Mouse (Mus musculus) lung, adult 2 months (tissue): ENCODE data around the gene Esrp2. TPM values are rescaled to one million over a fixed set of nuclear protein-coding genes. Genes with fewer than 3 reads are reported as not detected.

Experiments used
- DNase-seq: peaks from one replicate; pipeline ENCODE4 v3.0.0; 2022
- H3K4me1 ChIP-seq: fragments of 200-500 bp; 2 replicates; pipeline ENCODE4 v1.6.1; 2011; ENCODE audit warnings: low read length; ENCODE audit not compliant: control insufficient read depth, insufficient read depth
- H3K4me3 ChIP-seq: fragments of 200-500 bp; replicated peaks from 2 replicates; pipeline ENCODE3; 2011; ENCODE audit warnings: low read depth, mild to moderate bottlenecking, control low read depth, low read length; ENCODE audit errors: extremely low read depth
- CTCF ChIP-seq: fragments of 200-500 bp; IDR thresholded peaks from 2 replicates; pipeline ENCODE4 v1.5.1; 2011; ENCODE audit warnings: mild to moderate bottlenecking, low read length, control low read depth; ENCODE audit not compliant: insufficient read depth
- POLR2A ChIP-seq: fragments of 200-500 bp; IDR thresholded peaks from 2 replicates; pipeline ENCODE4 v1.6.1; 2011; ENCODE audit warnings: low read depth, mild to moderate bottlenecking, control low read depth, low read length, borderline replicate concordance; ENCODE audit errors: extremely low read depth
- WGBS: fragments of 180-500 bp; shearing (Covaris S2); methylation state at CpG from one replicate; pipeline ENCODE4 v1.1.7; 2018; 5-methylcytosine and 5-hydroxymethylcytosine counted together
- polyA plus RNA-seq: library from polyadenylated mRNA; depleted of rRNA; stranded (reverse); fragments of >200 nt; gene quantifications from 2 replicates; pipeline ENCODE4 v1.2.3, GENCODE M21; 2012

The Esrp2 gene
- polyA plus RNA-seq, 1 experiment, result 47.0 TPM

- Histone ChIP-seq H3K4me1 (0 out of 2 replicates have a peak, but pooled peaks cover 2% of the 10 kb centered on the region), H3K4me3 (no peak overlapping the region)
- TF ChIP-seq CTCF (no peak), POLR2A (no peak; the same call in 1 of the 2 replicates)
- whole genome bisulfite sequencing, result 76% methylated on average over 6 of the region's 6 CpGs
- DNase-seq, result no peak
These were observed 12.3 kb upstream of the Esrp2 start for GRCm38 (mm10) chr8:106149025-106149424.

- 0 out of 2 replicates have a peak, but pooled peaks cover 2% of the 10 kb centered on the region for H3K4me1 ChIP-seq
- no peak for DNase-seq
These were observed 11.2 kb upstream of the Esrp2 start for GRCm38 (mm10) chr8:106147868-106148565.

DNA sequence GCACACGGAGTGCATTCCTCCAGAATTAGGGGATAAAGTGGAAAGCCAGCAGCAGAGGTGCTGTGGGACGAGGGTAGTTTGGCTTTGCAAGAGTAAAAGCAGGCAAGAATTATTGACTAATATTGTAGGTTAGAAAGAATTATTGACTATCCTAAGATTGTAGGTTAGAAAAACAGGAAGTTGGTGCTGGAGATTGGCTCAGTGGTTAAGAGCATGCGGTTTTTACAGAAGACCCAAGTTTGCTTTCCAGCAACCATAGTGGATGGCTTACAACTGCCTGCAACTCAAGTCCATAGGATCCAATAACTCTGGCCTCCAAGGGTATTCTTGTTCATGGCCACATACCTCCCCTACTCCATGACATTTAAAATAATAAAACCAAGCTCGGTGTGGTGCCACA is 9.2 kb upstream of the Esrp2 start:
- TF ChIP-seq POLR2A (no peak), CTCF (no peak)
- no peak overlapping the region for H3K4me3 ChIP-seq
- WGBS, result 86% methylated on average over 4 of the region's 4 CpGs

More at GRCm38 (mm10) chr8:106147868-106148565, 11.2 kb upstream of the Esrp2 start:
- TF ChIP-seq CTCF (no peak), POLR2A (no peak)
- H3K4me3 ChIP-seq, result no peak overlapping the region
- 71% methylated on average over 6 of the region's 6 CpGs for WGBS

DNA sequence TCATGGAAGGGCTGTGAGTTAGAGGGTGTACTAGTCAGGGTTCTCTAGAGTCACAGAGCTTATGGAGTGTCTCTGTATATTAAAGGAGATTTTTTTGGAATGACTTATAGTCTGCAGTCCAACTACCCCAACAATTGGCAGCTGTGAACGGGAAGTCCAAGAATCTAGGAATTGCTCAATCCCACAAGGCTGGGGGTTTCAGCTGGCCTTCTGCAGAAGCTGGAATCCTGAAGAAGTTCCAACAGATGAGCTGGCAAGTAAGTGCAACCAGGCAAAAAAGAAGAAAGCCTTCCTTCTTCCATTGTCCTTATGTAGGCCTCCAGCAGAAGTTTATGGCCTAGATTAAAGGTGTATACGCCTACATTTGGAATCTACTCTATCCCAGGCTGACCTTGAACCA is 8.6 kb upstream of the Esrp2 start:
- peaks cover 4% of the 10 kb centered on the region; the same call in 1 of the 2 replicates for H3K4me1 ChIP-seq
- TF ChIP-seq CTCF (no peak), POLR2A (no peak)
- 66% methylated on average over 2 of the region's 2 CpGs for WGBS
- no peak overlapping the region for H3K4me3 ChIP-seq
- no peak for DNase-seq

More for the DNA sequence above, 9.2 kb upstream of the Esrp2 start:
- no peak for DNase-seq
- H3K4me1 ChIP-seq, result peaks cover 2% of the 10 kb centered on the region; the same call in 1 of the 2 replicates

- peak; percentile 83 for DNase-seq
- Histone ChIP-seq H3K4me1 (peaks cover 6% of the 10 kb centered on the region; the same call in 1 of the 2 replicates), H3K4me3 (no peak overlapping the region)
- WGBS, result 13% methylated on average over 13 of the region's 13 CpGs
- TF ChIP-seq POLR2A (no peak), CTCF (peak; percentile 74)
These were observed 4.0 kb upstream of the Esrp2 start for GRCm38 (mm10) chr8:106140769-106141168.

- Histone ChIP-seq H3K4me3 (no peak overlapping the region), H3K4me1 (peaks cover 6% of the 10 kb centered on the region; the same call in 1 of the 2 replicates)
- WGBS, result 54% methylated on average over 5 of the region's 5 CpGs
- DNase-seq, result no peak
- TF ChIP-seq POLR2A, result no peak
- no peak for TF ChIP-seq CTCF
These were observed 3.4 kb upstream of the Esrp2 start for GRCm38 (mm10) chr8:106140191-106140590.

DNA sequence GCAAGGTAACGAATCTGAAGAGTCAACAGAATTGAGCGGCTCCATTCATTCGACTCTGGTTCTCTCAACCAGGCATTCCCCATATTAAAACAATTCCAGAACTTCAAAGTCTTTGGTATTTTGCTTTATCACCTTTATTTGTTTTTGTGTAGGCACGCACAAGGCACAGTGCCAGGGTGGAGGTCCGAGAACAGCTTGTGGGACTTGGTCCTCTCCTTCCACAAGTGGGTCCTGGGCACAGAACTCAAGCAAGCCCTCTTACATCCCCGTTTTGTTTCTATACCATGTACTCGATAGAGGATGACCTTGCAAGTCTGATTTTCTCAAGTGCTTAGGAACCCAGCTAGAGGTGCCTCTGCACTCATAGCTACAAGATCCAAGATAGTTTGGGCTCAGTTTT is 1.8 kb upstream of the Esrp2 start:
- peaks cover 7% of the 10 kb centered on the region; the same call in 1 of the 2 replicates for H3K4me1 ChIP-seq
- no peak; the same call in 1 of the 2 replicates for TF ChIP-seq POLR2A
- no peak for TF ChIP-seq CTCF
- DNase-seq, result no peak
- WGBS, result 23% methylated on average over 7 of the region's 7 CpGs
- H3K4me3 ChIP-seq, result peak overlapping the region; percentile 75

DNA sequence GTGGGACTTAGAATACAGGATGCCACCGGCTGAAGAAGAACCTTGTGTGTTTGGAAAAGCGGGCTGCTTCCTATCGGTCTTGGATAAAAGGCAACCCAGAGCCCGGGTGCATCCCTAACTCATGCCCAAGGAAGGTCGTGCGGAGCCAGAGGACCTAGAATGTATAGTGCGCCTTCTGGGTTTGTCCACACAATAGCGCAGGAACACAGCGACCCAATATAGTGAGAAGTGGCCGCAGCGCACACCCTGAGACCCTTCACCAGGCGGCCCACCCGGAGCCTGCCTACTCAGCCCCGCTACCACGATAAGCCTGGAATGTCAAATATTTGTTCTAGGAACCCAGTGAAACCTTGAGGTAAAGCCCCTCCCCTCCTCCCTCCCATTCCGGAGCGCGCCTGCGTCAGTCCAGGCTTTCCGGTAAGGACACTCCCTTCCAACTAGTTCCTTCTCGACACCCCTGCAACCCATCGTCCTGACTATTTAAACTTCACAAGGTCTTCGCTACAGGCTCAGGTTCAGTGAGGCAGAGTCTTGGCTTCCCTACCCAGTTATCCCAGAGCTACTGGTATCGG is 1.2 kb upstream of the Esrp2 start:
- H3K4me1 ChIP-seq, result peaks cover 10% of the 10 kb centered on the region; the same call in 1 of the 2 replicates
- under 1% methylated on average over 24 of the region's 24 CpGs for WGBS
- TF ChIP-seq CTCF (no peak), POLR2A (peak; percentile 64; the same call in 1 of the 2 replicates)
- peak; percentile 85 for DNase-seq
- peak overlapping the region; percentile 75 for H3K4me3 ChIP-seq

DNA sequence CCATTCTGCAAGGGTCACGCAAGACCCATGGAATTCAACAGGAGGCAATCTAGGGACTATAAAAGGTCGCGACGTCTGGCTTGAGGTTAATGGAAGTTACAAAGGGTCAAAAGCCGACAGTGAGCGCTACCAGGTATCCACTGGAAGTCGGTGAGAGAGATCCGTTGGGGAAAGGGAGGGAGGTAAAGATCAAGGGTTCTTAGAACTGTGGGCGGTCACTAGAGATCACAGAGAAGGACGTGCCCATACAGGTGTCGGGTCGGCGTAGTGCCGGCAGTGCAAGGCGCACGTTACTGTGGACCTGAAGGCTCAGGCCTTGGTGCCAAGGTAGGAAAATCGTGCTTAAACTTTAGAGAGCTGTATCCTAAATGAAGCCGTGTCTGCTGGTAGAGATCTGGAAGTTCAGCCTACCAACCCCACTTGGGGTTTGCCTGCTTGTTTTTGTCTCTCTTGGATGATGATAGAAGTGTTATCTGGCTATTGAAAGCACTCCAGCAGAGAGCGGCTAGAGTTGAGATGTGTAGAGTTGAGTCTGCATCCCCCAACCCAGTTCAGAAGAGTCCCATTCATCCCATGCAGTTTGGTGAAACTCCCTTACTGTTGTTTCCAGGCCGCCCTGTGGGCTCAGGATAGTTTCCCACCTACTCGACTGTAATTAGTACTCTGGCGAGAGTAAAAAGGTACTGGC is 588 bp upstream of the Esrp2 start:
- Histone ChIP-seq H3K4me1 (peaks cover 10% of the 10 kb centered on the region; the same call in 1 of the 2 replicates), H3K4me3 (peak overlapping the region; percentile 75)
- peak; percentile 57 for DNase-seq
- 12% methylated on average over 22 of the region's 22 CpGs for WGBS
- TF ChIP-seq POLR2A, result peak; percentile 81; the same call in 1 of the 2 replicates
- no peak for TF ChIP-seq CTCF
